Mouse (Mus musculus): ENCODE measurements around the gene Prg3.

The Prg3 gene

DNA sequence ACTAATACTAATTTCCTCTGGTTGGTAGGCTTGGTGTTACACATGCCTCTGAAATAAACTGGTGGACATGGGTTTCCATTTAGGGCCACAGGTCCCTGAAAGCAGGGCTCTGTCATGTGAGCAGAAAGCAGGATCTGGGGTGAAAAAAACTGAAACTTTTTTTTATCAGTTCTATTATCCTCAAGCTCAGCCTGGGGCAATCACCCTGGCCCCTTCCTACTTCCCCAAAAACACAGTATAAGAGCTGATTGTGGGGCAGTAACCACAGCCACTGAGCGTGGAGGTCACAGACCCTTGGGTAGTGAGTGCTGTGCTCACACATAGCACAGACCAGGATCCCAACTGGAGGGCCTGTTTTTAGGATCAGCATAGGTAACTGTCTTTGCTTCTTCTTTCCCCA lies at the start of gene Prg3:
Gene Prg3, plus strand, starts transcription at position 286 of the 400 bp plus-strand sequence.
- DNase-seq (ENCODE audit: low spot score in 2 of 2) = no peak

DNA sequence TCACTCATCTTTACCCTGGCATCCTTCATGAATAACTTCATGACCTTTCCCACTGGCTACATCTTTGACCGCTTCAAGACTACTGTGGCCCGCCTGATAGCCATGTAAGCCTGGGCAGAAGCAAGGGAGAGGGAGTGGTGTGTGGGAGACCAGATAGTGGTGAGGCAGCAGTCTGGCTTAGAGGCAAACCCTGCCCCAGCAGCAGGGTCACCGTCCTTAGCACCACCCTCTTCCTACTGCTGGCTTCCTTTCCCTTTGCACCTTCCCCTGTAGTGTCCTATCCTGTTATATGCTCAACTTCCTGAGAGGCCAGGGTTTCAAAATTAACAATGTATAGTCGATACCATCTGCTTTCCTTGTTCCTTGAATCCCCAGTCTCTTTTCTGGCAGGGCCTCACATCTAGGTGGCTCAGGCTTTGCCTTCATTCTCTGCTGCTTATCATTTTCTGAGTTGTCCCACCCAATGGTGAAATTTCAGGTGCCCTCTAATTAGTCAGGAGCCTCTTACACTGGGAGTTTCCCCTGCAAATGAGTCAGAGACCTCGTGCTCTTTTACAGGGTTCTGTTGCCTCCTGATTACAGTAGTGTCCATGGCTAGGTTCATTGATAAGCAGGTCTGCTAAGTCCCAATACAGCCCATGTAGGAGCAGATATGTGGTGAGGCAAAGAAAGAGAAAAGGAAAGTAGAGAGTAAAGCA lies 49.6 kb upstream of the Prg3 start:
- no peak for DNase-seq (ENCODE audit: low spot score in 2 of 2)

DNA sequence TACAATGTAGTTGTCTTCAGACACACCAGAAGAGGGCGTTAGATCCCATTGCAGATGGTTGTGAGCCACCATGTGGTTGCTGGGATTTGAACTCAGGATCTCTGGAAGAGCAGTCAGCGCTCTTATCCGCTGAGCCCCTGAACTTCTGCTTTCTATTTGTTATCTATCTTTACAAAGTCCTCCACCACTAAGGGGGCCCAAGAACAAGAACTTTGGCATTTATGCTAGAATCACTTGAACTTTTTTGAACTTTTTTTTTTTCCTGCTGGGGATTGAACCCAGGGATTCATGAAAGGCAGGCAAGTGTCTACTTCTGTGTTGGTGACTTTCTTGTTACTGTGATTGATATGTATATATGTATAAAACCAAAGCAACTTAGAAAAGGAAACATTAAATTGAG lies 48.7 kb upstream of the Prg3 start:
- no peak for DNase-seq (ENCODE audit: low spot score in 2 of 2)

DNA sequence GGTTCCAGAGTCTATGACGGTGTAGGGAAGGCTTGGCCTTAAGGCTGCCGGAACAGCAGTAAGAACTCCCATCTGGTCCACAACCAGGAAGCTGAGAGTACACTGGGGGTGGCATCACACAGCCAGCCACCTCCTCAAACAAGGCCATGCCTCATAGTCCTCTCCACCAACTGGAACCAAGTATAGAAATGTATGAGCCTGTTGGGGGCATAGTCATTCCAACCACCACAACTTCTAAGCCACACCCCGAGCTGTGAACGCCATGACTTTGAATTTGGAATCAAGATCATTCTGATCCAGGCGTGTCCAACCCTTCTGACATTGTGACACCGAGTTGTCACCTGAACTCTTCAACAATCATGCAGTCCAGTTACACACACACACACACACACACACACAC lies 48.3 kb upstream of the Prg3 start:
- no peak for DNase-seq (ENCODE audit: low spot score in 2 of 2)

DNA sequence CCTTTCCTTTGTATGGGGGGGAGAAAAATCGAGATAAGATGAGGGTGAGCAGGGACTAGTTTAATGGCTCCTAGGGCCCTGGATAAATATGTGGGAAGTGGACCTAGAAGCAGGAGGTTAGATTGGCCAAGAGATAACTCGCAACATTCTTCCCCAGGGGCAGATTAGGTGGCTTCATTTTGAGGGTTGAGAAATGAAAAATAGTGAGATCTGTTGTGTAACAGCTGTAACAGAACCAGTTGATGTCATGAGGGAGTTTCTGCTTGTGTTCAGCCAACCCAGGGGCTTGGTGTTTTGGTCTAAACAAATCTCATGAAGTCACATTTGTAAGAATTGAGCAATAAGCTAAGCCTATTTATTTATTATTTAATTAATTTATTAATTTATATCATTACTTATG lies 46.7 kb upstream of the Prg3 start:
- DNase-seq (ENCODE audit: low spot score in 2 of 2) = no peak

DNA sequence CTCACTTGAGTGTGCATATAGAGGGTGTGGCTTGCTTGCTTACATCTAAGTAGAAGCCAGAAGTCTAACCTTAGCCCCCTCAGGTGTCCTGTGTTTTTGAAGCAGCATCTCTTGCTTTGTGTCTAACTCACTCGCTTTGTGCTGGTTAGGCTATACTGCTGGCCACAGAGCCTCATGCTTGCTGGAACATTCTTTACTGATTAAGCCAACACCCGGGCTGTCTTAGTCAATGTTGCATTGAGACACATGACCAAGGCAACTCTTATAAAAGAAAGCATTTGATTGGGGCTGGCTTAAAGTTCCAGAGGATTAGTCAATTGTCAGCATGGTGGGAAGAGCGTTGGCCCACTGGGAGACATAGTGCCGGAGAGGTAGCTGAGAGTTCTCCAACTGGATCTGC lies 46.2 kb upstream of the Prg3 start:
- no peak for DNase-seq (ENCODE audit: low spot score in 2 of 2)

DNA sequence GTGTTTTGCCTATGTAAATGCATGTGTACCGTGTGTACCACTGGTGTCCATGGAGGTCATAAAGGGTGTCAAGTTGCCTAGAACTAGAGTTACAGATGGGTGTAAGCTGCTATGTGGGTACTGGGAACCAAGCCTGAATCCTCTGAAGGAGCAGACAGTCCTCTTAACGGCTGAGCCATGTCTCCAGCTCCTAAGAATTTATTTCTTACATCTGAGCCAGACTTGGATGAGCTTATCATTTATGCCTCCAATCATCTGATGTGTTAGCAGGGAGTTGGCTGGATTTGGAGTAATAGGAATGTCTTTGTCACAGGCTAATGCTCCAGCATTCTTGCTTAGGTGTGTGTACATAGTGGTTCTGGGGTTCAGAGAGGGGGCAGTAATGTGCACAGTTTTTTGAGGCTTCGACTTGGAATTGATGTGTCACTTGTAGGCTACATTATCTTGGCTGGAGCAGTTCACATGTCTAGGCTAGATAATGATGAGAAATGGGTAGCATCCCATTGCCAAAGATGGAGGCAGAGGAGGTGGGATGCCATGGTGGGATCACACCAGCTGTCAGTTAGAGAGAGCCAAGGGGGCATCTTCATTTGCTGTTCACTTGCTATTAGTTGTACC lies 40.8 kb upstream of the Prg3 start:
- DNase-seq (ENCODE audit: low spot score in 2 of 2) = no peak

DNA sequence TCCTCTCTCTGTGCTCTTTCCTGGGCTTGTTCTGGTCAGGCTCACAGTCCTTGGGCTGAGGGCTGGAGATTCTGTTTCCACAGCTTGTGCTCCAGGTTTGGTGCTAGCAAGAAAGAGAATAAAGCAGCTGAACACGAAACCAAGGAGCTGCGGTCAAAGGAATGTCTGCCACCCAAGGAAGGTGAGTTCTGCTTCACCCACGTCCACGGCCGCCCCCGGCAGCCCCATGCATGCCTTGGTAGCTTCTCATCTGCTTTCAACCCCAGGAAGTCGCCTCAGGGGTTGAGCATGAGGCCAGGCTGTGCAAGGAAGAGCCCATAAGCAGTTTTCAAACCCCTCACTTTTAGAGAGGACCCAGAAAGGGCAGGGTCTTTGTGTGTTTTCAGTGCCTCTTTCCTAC lies 39.8 kb upstream of the Prg3 start:
- DNase-seq (ENCODE audit: low spot score in 2 of 2) = no peak

DNA sequence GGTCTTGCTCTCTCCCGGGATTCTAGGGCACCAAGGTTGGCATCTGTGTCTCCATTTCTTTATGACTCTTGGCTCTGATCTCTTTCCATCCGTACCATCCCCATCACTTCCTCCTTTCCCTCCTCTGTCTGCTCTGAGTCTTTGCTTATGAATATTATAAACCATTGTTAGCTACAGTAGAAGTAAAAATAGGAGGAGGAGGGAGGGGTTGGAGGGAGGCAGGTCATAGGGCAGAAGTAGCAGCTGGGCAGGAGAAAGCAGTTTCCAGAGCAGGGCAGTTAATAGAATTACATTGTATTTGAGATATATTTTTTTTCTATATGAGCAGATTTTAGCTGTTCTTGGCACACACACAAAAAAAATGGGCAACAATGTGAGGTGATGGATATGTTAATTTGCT lies 39.3 kb upstream of the Prg3 start:
- peak in 1 of 2 experiments; percentile 39 for DNase-seq (ENCODE audit: low spot score in 2 of 2)

DNA sequence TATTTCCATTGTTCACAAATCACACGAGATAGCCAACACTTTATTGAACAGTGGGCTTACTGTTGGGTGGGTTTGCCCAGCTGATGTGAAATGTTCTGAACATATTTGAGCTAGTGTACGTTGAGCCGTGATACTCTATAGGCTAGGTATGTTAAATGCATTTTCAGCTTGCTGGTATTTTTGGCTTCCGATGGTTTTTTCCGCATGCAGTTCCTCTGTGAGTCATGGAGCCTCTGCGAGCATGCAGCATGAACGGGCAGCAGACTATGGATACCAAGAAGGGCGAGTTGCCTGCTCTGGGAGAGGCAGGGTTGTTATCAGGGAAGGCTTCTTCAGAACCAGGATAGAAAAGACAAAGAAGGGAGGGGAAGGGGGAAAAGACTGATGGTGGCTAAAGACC lies 37.0 kb upstream of the Prg3 start:
- peak in 1 of 2 experiments; percentile 16 for DNase-seq (ENCODE audit: low spot score in 2 of 2)

DNA sequence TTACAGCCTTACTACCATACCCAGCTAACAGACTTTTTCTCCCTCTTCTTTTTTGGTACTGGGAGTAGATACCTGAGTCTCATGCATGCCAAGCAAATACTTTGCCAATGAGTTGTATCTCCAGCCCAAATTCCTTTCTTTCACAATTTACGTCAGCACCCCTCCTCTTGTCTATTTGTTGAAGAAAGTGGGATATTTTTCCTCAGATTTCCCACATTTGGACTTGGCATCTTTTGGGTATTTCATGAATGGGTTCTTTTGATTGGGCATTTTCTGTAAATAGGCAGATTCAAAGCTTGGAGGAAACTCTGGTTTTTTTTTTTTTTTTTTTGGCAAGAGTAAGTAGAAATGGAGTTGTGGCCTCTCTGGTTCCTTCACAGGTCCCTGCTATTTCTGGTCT lies 35.8 kb upstream of the Prg3 start:
- DNase-seq (ENCODE audit: low spot score in 2 of 2) = no peak

DNA sequence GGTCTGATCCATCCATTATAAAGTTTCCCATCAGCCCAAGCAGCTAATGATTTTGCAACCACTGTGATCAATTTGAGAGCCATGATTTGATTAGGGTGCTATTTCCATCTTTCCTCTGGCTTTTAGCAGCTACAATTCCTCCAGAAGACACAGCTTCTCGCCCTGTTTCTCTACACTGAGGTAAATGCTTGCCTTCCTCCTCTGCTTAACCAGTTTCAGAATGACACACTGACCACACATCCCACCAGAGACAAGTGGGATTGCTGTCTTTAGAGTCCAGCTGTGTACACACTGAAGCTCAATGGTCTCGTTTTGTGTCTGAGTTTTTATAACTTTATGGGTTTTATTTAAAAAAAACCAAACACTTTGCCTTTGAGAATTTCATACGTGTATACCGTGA lies 35.3 kb upstream of the Prg3 start:
- no peak for DNase-seq (ENCODE audit: low spot score in 2 of 2)

DNA sequence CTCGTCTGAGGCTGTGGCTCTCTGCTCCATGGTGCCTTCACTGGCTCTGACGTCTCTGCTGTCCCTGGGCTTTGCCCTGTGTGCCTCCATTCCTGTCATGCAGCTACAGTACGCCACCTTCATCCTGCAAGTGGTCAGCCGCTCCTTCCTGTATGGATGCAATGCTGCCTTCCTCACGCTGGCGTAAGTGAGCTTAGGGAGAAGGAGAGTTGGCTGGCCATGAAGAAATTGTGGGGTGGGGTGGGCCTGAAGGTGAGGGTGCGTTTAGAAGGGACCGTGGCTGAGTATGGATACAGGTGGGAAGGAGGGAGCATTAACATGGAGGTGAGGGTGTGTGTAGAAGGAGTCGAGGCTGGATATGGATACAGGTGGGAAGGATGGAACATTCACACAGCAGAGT lies 32.6 kb upstream of the Prg3 start:
- no peak for DNase-seq (ENCODE audit: low spot score in 2 of 2)

DNA sequence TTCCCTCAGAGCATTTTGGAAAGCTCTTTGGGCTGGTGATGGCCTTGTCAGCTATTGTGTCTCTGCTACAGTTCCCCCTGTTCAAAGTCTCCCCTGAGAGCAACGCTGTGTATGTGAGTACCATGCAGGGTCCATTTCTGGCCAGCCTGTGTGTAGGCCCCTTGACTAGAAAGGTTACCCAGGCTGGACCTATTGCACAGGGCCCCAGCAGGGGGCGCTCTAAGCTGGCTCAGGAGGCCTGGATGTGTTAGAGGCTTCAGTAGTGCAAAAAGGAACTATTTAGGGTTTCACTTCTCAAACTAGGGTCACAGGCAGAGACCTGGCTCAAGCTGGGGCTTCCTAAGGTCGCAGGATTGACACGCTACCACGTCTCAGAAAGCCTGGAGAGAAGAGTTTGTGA lies 31.7 kb upstream of the Prg3 start:
- peak in 1 of 2 experiments; percentile 55 for DNase-seq (ENCODE audit: low spot score in 2 of 2)

DNA sequence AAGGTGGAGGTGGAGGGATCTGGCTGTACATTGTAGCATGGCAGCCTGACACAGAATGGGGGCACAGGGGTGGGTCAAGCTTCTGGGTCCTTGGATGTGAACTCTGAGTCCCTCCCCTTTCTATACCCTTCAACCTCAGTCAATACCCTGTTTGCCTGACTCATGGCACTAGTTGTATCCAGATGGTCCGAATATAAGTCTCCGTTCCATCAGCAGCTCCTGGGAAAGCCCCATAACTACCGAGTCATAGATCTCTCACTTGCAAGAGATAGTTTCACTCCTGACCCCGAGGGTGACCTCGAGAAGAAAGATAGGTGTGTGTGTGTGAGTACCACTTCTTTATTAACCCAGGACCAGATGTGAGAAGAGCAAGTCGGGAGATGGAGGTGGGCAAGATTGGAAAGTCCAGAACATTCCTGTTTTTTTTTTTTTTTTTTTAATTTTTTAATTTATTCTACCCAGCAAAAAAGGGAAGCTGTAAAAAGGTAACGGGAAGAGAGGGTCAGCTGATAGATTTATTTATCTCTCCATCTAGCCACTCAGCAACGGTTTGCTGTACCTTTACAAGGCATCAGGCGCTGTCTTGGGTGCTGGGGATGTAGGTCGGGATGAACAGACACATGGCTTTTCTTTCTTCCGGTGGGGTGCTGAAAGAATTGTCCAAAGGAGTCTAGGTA lies 29.3 kb upstream of the Prg3 start:
- DNase-seq (ENCODE audit: low spot score in 2 of 2) = no peak

DNA sequence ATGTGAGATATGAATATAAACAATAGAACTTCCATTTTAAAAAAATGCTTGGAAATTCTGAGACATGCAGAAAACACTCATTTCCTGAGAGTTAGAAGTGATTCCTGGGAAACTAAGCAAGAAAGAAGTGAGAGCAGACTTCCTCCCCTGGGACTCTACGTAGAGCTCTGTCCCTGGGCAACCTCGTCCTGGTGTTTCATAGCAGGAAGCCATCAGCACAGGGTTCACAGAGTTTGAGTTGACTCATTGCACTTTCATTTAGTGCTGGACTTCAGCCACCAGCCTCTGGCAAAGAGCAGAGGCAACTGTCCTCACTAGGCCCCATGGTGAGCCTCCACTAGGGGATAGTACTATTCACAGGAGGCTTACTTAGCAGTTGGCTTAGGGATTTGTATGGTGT lies 26.7 kb upstream of the Prg3 start:
- DNase-seq (ENCODE audit: low spot score in 2 of 2) = no peak

DNA sequence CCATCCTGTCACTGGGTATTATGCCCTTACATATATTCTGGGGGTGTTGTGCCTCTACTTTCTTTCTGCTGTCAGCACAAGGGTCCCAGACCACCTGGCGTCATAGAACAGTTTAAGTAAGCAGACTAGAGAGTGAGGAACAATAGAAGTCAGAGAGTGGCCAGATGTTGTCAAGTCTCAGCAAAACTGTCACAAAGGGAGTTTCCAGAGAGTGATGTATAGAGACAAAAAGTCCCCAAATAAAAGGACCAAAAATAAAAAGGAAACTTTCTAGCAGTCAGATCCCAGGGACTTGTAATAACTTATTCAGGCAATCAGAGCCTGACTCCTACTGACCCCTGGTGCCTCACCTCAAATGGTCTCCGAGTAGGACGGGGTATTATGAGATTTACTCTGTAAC lies 26.1 kb upstream of the Prg3 start:
- no peak for DNase-seq (ENCODE audit: low spot score in 2 of 2)

DNA sequence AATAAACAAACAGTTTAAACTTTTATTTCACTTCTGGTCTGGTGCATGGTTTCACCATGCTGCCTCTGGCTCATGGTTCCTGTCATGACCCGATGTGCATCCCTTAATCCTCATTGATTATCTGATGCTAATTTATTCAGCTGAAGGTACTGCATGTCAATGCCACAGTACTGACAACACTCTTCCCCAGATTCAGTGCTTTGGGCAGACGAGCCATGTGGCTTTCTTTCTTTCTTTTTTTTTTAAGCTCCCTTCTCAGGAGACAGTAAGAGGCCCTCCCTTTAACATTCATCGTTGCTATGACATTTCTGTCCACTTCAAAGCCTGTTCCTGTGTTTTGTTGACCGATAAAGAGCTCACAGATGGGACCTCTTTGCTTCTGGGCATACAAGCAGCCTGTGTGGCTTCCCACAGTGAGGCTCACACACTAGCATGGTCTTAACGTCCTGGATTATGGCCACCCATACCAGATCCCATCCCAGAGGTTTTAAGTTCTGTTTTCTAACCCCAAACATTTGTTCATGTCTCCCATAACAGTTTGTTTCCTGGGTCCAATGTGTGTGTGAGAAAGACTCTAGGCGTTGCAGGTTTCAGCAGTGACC lies 25.0 kb upstream of the Prg3 start:
- no peak for DNase-seq (ENCODE audit: low spot score in 2 of 2)

DNA sequence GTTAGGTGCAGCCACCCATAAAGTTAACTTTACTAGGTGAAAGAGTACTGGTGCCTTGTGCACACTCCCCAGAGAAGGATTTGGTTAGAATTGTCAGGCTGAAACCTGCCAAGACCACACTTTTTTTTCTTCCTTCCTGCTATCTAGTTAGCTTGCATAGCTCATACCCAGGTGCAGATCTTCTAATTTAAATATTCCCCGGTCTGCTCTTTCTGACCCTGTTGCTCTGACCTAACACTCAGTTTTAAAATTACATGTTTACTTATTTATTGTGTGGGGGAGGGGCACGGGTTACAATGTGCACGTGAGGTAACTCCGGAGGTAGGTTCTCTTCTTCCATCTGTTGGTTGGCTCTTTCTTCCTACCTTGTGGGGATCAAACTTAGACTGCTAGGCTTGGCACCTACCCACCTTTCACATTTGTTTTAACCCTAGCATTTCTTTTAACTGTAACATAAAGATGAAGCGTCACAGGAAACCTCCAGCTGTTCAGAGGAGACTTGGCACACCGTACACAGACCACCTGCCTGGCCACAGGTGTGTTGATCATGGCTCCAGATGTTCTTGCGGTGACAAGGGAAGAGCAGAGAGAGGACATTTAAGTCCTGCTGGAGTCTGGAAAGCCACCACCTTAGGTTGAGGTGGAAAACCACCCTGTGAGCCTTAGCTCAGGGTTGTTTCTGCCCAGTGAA lies 23.8 kb upstream of the Prg3 start:
- no peak for DNase-seq (ENCODE audit: low spot score in 2 of 2)

DNA sequence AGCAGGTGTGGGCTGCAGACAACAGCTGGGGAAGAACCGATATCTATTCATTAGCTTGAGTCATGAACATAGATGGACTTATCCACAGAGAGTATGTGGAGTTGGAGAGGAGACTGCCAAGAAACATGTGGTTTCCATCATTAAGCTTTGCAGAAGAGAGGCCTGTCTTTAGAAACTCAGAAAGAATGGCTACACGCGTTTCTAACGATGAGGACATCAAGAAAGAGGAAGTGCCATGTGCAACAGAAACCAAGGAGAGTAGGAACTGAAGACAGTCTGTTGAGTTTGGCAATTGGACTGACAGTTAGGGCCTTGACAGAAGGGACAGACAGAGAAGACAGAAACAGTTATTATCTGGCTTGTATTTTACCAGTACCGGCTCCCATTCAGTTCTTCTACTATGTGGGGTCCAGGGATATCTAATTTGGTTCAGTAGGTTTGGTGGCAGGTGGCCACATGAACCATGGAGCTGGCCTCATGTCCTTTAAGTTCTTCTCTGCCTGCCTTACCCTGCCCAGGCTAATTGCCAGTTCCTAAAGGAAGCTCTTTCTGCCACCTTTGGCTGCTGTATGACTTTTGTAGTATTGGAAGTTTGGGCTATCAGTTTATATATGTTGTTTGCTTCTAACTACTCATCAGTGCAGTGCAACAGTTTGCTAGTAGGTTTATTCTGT lies 20.6 kb upstream of the Prg3 start:
- no peak for DNase-seq (ENCODE audit: low spot score in 2 of 2)

DNA sequence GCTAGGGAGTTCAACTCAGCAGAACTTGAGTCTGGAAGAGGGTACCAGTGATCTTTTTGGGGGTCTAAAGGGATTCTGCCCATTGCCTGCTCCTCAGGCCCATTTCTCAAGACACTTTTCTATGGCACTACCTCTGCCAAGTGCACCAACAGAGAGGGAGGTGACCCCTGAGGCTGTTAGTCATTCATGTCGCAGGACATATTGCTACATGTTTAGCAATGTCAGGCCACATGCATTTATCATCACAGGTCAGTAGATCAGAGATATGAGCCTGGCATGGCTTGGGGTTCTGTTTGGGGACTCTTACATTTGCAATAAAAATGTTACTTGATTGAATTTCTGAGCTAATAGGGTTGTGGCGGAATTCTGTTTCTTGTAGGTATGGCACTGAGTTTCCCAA lies 12.4 kb upstream of the Prg3 start:
- no peak for DNase-seq (ENCODE audit: low spot score in 2 of 2)

DNA sequence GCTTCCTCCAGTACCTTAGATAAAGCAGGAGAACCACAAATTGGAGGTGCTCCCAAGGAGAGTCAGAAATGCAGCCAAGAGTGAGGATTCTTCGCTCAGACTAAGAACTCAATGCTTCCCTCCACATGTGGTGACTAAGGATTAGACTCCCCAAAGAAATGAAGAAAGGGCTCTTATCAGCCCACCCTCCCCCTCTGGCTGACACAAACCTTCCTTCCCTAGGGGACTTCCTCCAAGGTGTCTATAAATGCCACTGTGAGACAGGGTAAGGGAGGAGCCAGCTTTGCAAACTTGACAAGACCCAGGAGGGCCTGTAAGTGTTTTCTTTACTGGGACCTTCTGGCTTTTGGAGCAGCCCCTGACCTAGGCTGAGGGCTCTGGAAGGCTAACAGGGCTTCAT lies 7.8 kb upstream of the Prg3 start, which contains the start of gene Prg2:
Gene Prg2, plus strand, starts transcription at position 274 of the 400 bp plus-strand sequence.
- no peak for DNase-seq (ENCODE audit: low spot score in 2 of 2)

Data from right cerebral cortex, postnatal 10 days (tissue).